Mouse (Mus musculus): ENCODE data around the gene Htr2c.

Gene Htr2c

DNA sequence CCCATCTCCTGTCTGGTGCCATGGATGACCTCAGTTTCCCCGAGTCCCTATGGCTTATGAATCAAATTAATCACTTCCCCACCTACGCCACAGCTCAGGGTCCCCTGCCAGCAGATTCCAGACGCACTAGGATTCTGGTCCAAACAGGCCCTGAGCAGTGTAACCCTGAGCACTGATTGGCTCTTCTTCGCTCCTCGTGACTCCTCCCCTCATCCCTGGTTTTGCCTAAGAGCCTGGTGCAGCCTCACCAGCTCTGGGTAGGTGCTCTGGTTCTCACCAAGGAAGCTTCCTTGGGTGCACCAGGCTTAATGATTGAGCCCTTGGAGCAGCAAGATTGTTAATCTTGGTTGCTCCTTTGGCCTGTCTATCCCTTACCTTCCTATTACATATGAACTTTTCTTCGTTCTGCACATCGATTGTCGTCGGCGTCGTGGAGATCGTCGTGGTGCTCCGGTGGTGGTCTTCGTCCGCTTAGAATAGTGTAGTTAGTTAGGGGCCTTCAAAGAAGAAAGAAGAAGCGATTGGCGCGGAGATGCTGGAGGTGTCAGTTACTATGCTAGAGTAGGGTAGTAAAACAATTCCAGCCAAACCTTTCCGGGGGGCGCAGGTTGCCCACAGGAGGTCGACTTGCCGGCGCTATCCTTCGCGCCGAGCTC, at the start of gene Htr2c:
Gene Htr2c (plus strand): TSS at position 256 of the 656 bp plus-strand sequence.
- in situ Hi-C loops (cut with MboI; ENCODE audit: low sequenced_read_pairs), result no loop called here

DNA sequence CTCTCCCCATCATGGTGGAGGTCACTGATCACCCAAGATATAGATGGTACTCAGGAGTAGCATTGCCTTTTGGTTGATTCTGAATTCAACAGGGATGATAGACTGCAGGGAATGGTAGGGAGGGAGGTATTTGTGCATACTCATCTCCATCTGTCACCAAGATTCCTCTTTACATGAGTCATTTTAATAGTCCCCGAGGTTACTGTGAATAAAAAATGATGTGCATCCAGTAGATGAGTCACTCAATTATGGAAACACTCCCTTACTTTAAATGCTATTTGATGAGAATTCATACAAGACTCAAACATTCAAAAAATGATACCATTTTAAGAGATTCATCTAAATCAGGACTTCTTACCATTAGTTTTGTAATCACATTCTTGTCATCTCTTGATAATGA, 34.1 kb upstream of the Htr2c start:
- in situ Hi-C loops (cut with MboI; ENCODE audit: low sequenced_read_pairs), result no loop called here

GRCm38 (mm10) chrX:146936332-146936731, 26.0 kb upstream of the Htr2c start:
- in situ Hi-C loops (cut with MboI; ENCODE audit: low sequenced_read_pairs), result no loop called here

GRCm38 (mm10) chrX:146946216-146946886, 16.0 kb upstream of the Htr2c start:
- in situ Hi-C loops (cut with MboI; ENCODE audit: low sequenced_read_pairs), result no loop called here

DNA sequence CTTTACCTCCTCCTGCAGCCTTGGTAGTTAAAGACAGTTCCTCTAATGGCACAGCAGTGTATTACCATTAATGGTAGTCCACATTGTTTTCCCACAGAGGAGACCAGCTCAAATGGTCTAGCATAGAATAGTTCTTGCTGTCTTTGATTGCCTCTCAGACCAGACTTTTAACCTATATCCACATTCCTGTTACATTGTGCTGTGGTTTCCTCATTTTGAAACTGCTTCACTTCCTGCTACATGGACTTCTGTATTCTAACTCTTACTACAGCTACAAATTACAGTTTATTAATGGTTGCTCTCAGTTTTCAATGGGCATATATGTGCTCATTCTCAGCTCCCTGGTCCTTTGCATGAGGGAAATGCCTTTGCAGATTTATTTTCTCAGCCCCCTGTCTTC, 15.3 kb upstream of the Htr2c start:
- in situ Hi-C loops (cut with MboI; ENCODE audit: low sequenced_read_pairs), result no loop called here

GRCm38 (mm10) chrX:146958608-146959007, 3.7 kb upstream of the Htr2c start:
- in situ Hi-C loops (cut with MboI; ENCODE audit: low sequenced_read_pairs), result no loop called here

GRCm38 (mm10) chrX:146959960-146960359, 2.4 kb upstream of the Htr2c start:
- in situ Hi-C loops (cut with MboI; ENCODE audit: low sequenced_read_pairs), result no loop called here

GRCm38 (mm10) chrX:146962914-146963547, 718 bp downstream of the Htr2c start:
- in situ Hi-C loops (cut with MboI; ENCODE audit: low sequenced_read_pairs), result no loop called here

DNA sequence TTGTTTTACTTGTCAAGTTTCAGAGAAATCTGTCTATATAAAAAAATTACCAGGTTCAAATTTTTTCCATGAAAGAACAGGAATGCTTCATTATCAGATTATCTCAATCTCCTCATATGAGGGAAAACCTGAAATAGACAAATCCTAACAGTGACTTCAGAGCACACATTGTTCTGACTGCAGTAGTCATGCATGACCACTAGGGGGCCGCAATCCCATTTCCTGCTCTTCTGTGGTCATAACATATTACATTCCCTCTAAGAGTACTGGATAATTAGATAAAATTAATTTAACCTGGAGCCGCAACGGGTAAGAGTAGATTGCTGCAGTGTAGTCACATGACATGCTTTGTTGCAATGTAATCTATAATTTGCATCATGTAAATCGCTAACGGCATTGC, 17.6 kb downstream of the Htr2c start:
- in situ Hi-C loops (cut with MboI; ENCODE audit: low sequenced_read_pairs), result no loop called here

DNA sequence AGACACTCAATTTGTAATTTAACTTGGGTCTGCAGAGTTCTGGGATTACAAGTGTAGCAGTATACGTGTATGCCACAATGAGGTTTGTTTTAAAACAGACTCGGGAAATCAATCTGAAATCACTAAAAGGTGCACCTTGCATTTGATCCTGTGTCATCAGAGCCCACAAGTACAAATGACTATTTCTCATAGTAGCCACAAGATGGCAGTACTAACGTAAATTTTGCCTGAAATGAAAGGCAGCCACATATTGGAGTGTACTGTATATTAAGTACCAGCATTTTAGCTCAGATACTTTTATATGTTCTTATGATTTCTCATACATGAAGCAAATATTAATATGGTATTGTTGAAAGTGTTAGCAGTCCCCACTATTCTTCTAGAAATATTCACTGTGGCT, 93.4 kb downstream of the Htr2c start:
- in situ Hi-C loops (cut with MboI; ENCODE audit: low sequenced_read_pairs), result no loop called here

DNA sequence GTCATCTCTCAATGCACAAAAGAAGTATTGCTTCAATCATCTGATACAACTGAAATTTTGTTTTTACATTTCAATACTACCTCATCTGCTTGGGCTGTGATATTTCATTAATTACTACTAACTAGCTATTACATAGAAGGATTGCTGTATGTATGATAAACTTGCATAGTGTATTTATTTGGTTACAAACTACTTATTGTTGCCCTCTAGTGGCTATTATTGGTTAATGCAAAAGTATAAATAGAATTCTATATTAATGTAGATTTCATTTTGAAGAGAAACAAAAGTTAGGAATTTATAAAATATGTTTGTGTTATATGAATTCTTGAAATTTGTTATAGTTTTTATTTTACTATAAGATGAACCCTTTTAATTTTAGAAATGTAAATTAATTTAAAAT, 109.3 kb downstream of the Htr2c start:
- in situ Hi-C loops (cut with MboI; ENCODE audit: low sequenced_read_pairs), result no loop called here

DNA sequence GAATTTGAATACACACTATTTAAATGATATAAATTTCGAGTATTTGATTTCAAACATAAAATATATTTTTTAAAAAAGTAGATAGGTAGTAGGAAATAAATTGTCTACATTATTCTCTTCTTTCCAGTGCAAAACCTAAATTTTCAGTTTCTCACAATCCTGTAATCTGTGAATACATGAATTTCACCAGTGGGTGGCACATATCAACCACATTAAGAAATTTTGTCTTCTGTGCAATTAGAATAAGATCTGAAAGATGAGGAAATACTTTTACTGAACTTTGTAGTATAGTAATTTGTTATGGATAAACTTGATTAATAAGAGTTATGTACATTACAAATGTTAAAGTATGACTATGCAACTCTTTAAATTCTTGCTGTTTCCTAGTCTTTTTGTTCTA, 156.8 kb downstream of the Htr2c start:
- in situ Hi-C loops (cut with MboI; ENCODE audit: low sequenced_read_pairs), result no loop called here

DNA sequence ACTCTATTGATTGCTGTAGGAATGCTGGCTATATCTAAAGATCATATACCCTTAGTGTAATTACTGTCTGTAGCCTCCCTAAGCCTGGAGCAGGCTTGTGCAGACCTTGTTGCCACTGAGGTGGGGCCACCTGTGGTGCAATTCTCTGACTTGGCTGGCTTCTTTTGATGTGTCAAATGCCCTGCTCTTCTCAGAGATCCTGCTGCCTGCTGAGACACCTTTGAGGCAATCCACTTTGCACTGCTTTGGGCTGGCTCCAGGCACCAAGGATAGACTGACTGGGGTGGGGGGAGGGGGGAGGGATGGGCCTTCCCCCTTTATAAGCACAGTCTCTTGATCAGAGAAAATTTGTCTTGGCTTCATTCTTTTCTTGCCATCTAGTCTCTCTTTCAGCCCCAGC, 252.9 kb downstream of the Htr2c start:
- in situ Hi-C loops (cut with MboI; ENCODE audit: low sequenced_read_pairs), result no loop called here

GRCm38 (mm10) chrX:147217382-147218013, 255.2 kb downstream of the Htr2c start:
- in situ Hi-C loops (cut with MboI; ENCODE audit: low sequenced_read_pairs), result no loop called here

GRCm38 (mm10) chrX:147238806-147239542, 276.7 kb downstream of the Htr2c start:
- in situ Hi-C loops (cut with MboI; ENCODE audit: low sequenced_read_pairs), result no loop called here

Data from CH12F3 (cell line).